Mouse (Mus musculus) midbrain, embryonic 12.5 days (tissue): ENCODE measurements at regions not wholly inside any gene's neighbourhood (a gene's known extent, or its start where the extent isn't known, plus 50 kb on each side); places are given as distances from the start of the nearest gene placed in this dataset.
A peak's percentile ranks its signal among the peaks of the same experiment; 100 is the strongest.

Source experiments
- ATAC-seq: fragments of 200-750 bp; cut with Nextera tagmentation; 2 replicates; pipeline ENCODE4 v1.8.0; 2017; ENCODE audit warnings: low read depth, moderate TSS enrichment, moderate library complexity; ENCODE audit not compliant: low FRiP score
- H3K27ac ChIP-seq: fragments of 300-500 bp; sonication (generic); replicated peaks from 2 replicates; pipeline ENCODE4 v1.5.1; 2016; ENCODE audit warnings: mild to moderate bottlenecking
- H3K27me3 ChIP-seq: fragments of 300-500 bp; sonication (generic); 2 replicates; pipeline ENCODE4 v1.6.1; 2016; ENCODE audit warnings: mild to moderate bottlenecking
- H3K36me3 ChIP-seq: fragments of 300-500 bp; sonication (generic); 2 replicates; pipeline ENCODE4 v1.6.1; 2016
- H3K4me1 ChIP-seq: fragments of 300-500 bp; sonication (generic); 2 replicates; pipeline ENCODE4 v1.6.1; 2016
- H3K4me2 ChIP-seq: fragments of 300-500 bp; sonication (generic); replicated peaks from 2 replicates; pipeline ENCODE4 v1.6.1; 2016; ENCODE audit warnings: mild to moderate bottlenecking, moderate library complexity
- H3K4me3 ChIP-seq: fragments of 300-500 bp; sonication (generic); 2 replicates; pipeline ENCODE4 v1.5.1; 2016; ENCODE audit warnings: mild to moderate bottlenecking
- H3K9ac ChIP-seq: fragments of 300-500 bp; sonication (generic); replicated peaks from 2 replicates; pipeline ENCODE4 v1.6.1; 2016; ENCODE audit warnings: mild to moderate bottlenecking, moderate library complexity
- H3K9me3 ChIP-seq: fragments of 300-500 bp; sonication (generic); 2 replicates; pipeline ENCODE4 v1.6.1; 2016; ENCODE audit warnings: mild to moderate bottlenecking
- WGBS: fragments of 180-500 bp; shearing (Covaris S2); methylation state at CpG from one replicate; pipeline ENCODE4 v1.1.7; 2016; 5-methylcytosine and 5-hydroxymethylcytosine counted together

GRCm38 (mm10) chr16:31584216-31584823 lies 78.9 kb upstream of the Dlg1 start:
- WGBS, result 80% methylated on average over 4 of the region's 4 CpGs
- ATAC-seq, result no peak
- no peak overlapping the region for H3K4me2 ChIP-seq

GRCm38 (mm10) chr16:31587036-31587435 lies 76.2 kb upstream of the Dlg1 start:
- peaks cover 18% of the 10 kb centered on the region for H3K4me1 ChIP-seq
- H3K36me3 ChIP-seq, result no peaks in the 10 kb centered on the region
- no peak overlapping the region for H3K9ac ChIP-seq
- H3K9me3 ChIP-seq, result no peaks in the 10 kb centered on the region
- no peak for ATAC-seq
- WGBS, result 70% methylated on average over 1 of the region's 1 CpGs
- no peak overlapping the region for H3K4me2 ChIP-seq
- peaks cover 13% of the 10 kb centered on the region; the same call in 1 of the 2 replicates for H3K27me3 ChIP-seq
- no peak overlapping the region for H3K4me3 ChIP-seq
- H3K27ac ChIP-seq, result no peak overlapping the region

More at GRCm38 (mm10) chr16:31584216-31584823, 78.9 kb upstream of the Dlg1 start:
- Histone ChIP-seq H3K9me3 (no peaks in the 10 kb centered on the region), H3K27ac (no peak overlapping the region), H3K4me3 (no peak overlapping the region), H3K36me3 (no peaks in the 10 kb centered on the region), H3K4me1 (peaks cover 2% of the 10 kb centered on the region; the same call in 1 of the 2 replicates), H3K27me3 (no peaks in the 10 kb centered on the region), H3K9ac (no peak overlapping the region)

DNA sequence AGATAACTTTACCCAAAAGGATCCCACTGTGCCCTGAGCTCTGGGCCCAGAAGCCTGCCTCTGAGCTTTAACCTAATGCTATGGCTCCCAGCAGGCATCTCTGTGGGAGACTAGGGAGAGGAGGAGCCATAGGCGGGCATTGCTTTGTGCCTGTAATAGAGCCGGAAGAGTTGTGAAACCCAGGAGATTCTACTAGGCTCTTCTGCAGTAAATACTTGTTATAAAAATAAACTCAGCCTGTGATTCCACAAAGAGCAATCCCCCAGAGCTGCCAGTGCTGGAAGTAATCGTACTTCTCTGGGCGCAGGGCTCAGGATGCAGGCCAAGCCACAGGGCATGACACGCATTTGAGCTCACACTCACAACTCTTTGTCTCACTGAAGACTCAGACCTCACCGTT lies 73.7 kb upstream of the Dlg1 start:
- H3K27me3 ChIP-seq, result peaks cover 13% of the 10 kb centered on the region; the same call in 1 of the 2 replicates
- WGBS, result 10% methylated on average over 6 of the region's 6 CpGs
- ATAC-seq, result no peak
- no peak overlapping the region for H3K9ac ChIP-seq
- H3K4me1 ChIP-seq, result peaks cover 36% of the 10 kb centered on the region
- no peaks in the 10 kb centered on the region for H3K36me3 ChIP-seq
- H3K27ac ChIP-seq, result no peak overlapping the region
- H3K4me2 ChIP-seq, result no peak overlapping the region
- H3K9me3 ChIP-seq, result no peaks in the 10 kb centered on the region
- no peak overlapping the region for H3K4me3 ChIP-seq

GRCm38 (mm10) chr16:31591565-31591964 lies 71.7 kb upstream of the Dlg1 start:
- Histone ChIP-seq H3K36me3 (no peaks in the 10 kb centered on the region), H3K27ac (peak overlapping the region; percentile 82), H3K4me3 (no peak overlapping the region), H3K9me3 (no peaks in the 10 kb centered on the region), H3K4me1 (peaks cover 36% of the 10 kb centered on the region), H3K4me2 (no peak overlapping the region), H3K27me3 (peaks cover 13% of the 10 kb centered on the region; the same call in 1 of the 2 replicates), H3K9ac (no peak overlapping the region)
- peak; percentile 64 for ATAC-seq
- WGBS, result 64% methylated on average over 3 of the region's 3 CpGs

DNA sequence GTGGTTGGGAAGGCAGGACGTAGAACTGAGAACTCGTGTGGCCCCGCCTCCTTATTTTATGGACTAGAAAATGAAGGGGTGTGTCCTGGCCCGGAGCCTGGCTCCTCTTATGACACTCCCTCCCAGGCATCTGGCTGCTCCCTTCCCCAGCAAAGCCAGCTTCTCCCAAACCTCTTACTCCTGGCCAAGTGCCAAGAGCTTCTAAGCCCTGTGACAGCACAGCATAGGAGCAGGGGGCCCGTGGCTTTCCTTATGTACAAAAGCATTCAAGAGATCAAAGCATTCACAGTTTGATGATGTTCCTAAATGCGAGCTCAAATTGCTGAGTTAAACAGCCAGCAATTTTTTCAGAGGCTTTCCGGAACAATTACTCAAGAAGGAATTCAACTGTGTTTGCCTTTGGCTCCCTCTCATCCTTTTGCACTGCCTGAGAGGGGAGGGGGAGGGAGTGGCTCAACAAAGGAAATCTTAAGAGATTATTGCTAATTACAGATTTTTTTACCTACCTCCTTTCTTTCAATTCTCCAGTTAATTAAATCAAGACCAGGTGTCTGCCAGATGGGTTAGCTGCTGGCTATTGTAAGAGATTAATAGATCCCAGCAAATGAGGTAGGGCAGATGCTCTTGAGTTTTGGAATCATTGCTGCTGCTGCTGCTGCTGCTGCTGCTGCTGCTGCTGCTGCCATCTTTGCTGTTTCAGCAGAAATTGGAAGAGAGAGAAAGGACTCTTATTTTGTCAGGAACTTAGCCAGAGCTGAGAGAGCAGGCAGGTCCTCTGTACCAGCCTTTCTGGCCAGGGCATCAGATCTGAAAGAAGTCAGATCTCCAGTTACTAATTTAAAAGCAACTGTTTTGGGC lies 71.0 kb upstream of the Dlg1 start:
- Histone ChIP-seq H3K27ac (peak overlapping the region; percentile 82), H3K9ac (0 out of 2 replicates have a peak overlapping the region, but pooled peaks have one; percentile 8), H3K4me1 (peaks cover 36% of the 10 kb centered on the region), H3K36me3 (no peaks in the 10 kb centered on the region), H3K27me3 (peaks cover 13% of the 10 kb centered on the region; the same call in 1 of the 2 replicates), H3K4me3 (no peak overlapping the region), H3K9me3 (no peaks in the 10 kb centered on the region), H3K4me2 (peak overlapping the region; percentile 13)
- WGBS, result 8% methylated on average over 7 of the region's 7 CpGs
- peak; percentile 95 for ATAC-seq

GRCm38 (mm10) chr16:31592973-31593683 lies 70.1 kb upstream of the Dlg1 start:
- ATAC-seq, result peak; percentile 17; the same call in 1 of the 2 replicates
- H3K4me1 ChIP-seq, result peaks cover 36% of the 10 kb centered on the region
- peak overlapping the region; percentile 82 for H3K27ac ChIP-seq
- 37% methylated on average over 9 of the region's 9 CpGs for WGBS
- H3K9ac ChIP-seq, result no peak overlapping the region
- no peaks in the 10 kb centered on the region for H3K9me3 ChIP-seq
- H3K4me3 ChIP-seq, result no peak overlapping the region
- H3K4me2 ChIP-seq, result peak overlapping the region; percentile 13; the same call in 1 of the 2 replicates
- no peaks in the 10 kb centered on the region for H3K36me3 ChIP-seq
- H3K27me3 ChIP-seq, result peaks cover 14% of the 10 kb centered on the region; the same call in 1 of the 2 replicates

GRCm38 (mm10) chr16:31597965-31598364 lies 65.3 kb upstream of the Dlg1 start:
- 81% methylated on average over 5 of the region's 5 CpGs for WGBS

DNA sequence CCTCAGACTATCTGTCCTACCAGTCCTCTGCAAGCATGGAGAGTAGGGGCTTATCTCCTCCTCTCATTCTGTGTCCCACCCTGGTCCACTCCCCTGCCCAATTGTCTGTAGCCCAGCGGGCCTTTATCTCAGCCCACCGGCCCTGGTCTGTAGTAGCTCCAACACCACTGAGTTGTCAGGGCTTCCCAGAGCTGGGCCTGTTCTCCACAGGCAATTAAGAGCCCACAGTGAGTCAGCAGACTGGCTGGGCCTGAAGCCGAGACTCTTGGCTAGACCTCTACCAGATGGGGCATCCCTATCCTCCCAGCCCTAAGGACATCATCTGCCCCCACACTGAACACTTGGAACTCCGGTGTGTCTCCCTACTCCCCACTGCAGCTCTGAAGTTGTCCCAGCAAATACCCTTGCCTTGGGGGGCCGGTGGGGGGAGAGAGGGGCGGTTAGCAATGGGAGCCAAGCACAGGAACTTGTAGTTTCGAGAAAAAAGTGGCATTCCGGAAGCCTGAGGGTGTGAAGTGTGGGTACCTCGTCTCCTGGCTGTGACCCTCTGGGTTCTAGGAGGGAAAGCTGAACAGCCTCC lies 64.7 kb upstream of the Dlg1 start:
- H3K4me3 ChIP-seq, result no peak overlapping the region
- H3K27me3 ChIP-seq, result 0 out of 2 replicates have a peak, but pooled peaks cover 4% of the 10 kb centered on the region
- peaks cover 3% of the 10 kb centered on the region for H3K4me1 ChIP-seq
- H3K27ac ChIP-seq, result no peak overlapping the region
- H3K9ac ChIP-seq, result no peak overlapping the region
- H3K4me2 ChIP-seq, result no peak overlapping the region
- 85% methylated on average over 9 of the region's 9 CpGs for WGBS
- H3K36me3 ChIP-seq, result no peaks in the 10 kb centered on the region
- ATAC-seq, result no peak
- H3K9me3 ChIP-seq, result no peaks in the 10 kb centered on the region

More at GRCm38 (mm10) chr16:31597965-31598364, 65.3 kb upstream of the Dlg1 start:
- Histone ChIP-seq H3K4me2 (no peak overlapping the region), H3K9me3 (no peaks in the 10 kb centered on the region), H3K27ac (no peak overlapping the region), H3K27me3 (0 out of 2 replicates have a peak, but pooled peaks cover 4% of the 10 kb centered on the region), H3K4me1 (peaks cover 9% of the 10 kb centered on the region), H3K4me3 (no peak overlapping the region), H3K36me3 (no peaks in the 10 kb centered on the region), H3K9ac (no peak overlapping the region)
- no peak for ATAC-seq

GRCm38 (mm10) chr16:31598989-31599421 lies 64.2 kb upstream of the Dlg1 start:
- Histone ChIP-seq H3K27ac (no peak overlapping the region), H3K36me3 (no peaks in the 10 kb centered on the region), H3K9ac (no peak overlapping the region), H3K9me3 (no peaks in the 10 kb centered on the region), H3K4me1 (no peaks in the 10 kb centered on the region), H3K27me3 (0 out of 2 replicates have a peak, but pooled peaks cover 4% of the 10 kb centered on the region), H3K4me2 (no peak overlapping the region), H3K4me3 (no peak overlapping the region)
- no peak for ATAC-seq
- WGBS, result 90% methylated on average over 6 of the region's 6 CpGs

- 92% methylated on average over 3 of the region's 3 CpGs for WGBS
- no peak overlapping the region for H3K4me3 ChIP-seq
- ATAC-seq, result no peak
- H3K27ac ChIP-seq, result no peak overlapping the region
- H3K4me2 ChIP-seq, result no peak overlapping the region
- H3K9ac ChIP-seq, result no peak overlapping the region
- no peaks in the 10 kb centered on the region for H3K36me3 ChIP-seq
- no peaks in the 10 kb centered on the region for H3K9me3 ChIP-seq
- no peaks in the 10 kb centered on the region for H3K4me1 ChIP-seq
- H3K27me3 ChIP-seq, result 0 out of 2 replicates have a peak, but pooled peaks cover 4% of the 10 kb centered on the region
These were observed 62.0 kb upstream of the Dlg1 start for GRCm38 (mm10) chr16:31601278-31601677.

- Histone ChIP-seq H3K27ac (no peak overlapping the region), H3K4me1 (no peaks in the 10 kb centered on the region), H3K36me3 (no peaks in the 10 kb centered on the region), H3K27me3 (0 out of 2 replicates have a peak, but pooled peaks cover 2% of the 10 kb centered on the region), H3K9me3 (no peaks in the 10 kb centered on the region), H3K4me3 (no peak overlapping the region), H3K4me2 (no peak overlapping the region), H3K9ac (no peak overlapping the region)
- 82% methylated on average over 11 of the region's 11 CpGs for WGBS
- ATAC-seq, result no peak
These were observed 60.1 kb upstream of the Dlg1 start for GRCm38 (mm10) chr16:31603185-31603584.
